Mouse (Mus musculus): ENCODE results near the gene Rgs16. TPM values are rescaled to one million over a fixed set of nuclear protein-coding genes. Genes with fewer than 3 reads are reported as not detected.

The Rgs16 gene
- total RNA-seq, 2 experiments from 2014 or later = 4.9 to 5.9 TPM

DNA sequence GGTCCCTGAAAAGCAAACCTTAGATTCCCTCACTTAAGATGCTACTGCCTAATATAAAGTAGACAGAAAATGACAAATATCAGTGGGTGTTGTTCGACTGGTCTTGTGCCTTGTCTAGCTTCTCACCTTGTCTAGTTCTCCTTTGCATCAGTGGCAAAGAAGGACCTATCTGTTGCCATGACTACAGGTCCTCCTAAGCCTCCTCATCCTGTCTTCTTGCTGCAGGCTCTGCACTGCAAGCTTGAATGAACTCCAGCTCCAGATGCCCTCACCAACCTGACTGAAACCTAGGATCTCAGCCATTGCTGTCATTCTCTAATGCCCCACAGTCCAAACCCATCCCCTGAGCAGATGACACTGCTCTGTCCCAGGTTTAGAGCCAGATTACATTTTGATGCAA, 22.2 kb upstream of the Rgs16 start:
- DNase-seq (ENCODE audit: extremely low spot score in 1 of 2, low spot score in 1 of 2) = no peak

- DNase-seq (ENCODE audit: extremely low spot score in 1 of 2, low spot score in 1 of 2) = no peak
These were observed 19.2 kb upstream of the Rgs16 start for GRCm38 (mm10) chr1:153720935-153721334.

GRCm38 (mm10) chr1:153721565-153722310, 18.4 kb upstream of the Rgs16 start:
- DNase-seq (ENCODE audit: extremely low spot score in 1 of 2, low spot score in 1 of 2) = no peak

GRCm38 (mm10) chr1:153723426-153723825, 16.7 kb upstream of the Rgs16 start:
- no peak for DNase-seq (ENCODE audit: extremely low spot score in 1 of 2, low spot score in 1 of 2)

- DNase-seq (ENCODE audit: extremely low spot score in 1 of 2, low spot score in 1 of 2) = no peak
These were observed 13.5 kb upstream of the Rgs16 start for GRCm38 (mm10) chr1:153726636-153727035.

GRCm38 (mm10) chr1:153729806-153730205, 10.3 kb upstream of the Rgs16 start:
- no peak for DNase-seq (ENCODE audit: extremely low spot score in 1 of 2, low spot score in 1 of 2)

GRCm38 (mm10) chr1:153730671-153731070, 9.5 kb upstream of the Rgs16 start:
- no peak for DNase-seq (ENCODE audit: extremely low spot score in 1 of 2, low spot score in 1 of 2)

- DNase-seq (ENCODE audit: extremely low spot score in 1 of 2, low spot score in 1 of 2) = no peak
These were observed 7.0 kb upstream of the Rgs16 start for GRCm38 (mm10) chr1:153733181-153733580.

DNA sequence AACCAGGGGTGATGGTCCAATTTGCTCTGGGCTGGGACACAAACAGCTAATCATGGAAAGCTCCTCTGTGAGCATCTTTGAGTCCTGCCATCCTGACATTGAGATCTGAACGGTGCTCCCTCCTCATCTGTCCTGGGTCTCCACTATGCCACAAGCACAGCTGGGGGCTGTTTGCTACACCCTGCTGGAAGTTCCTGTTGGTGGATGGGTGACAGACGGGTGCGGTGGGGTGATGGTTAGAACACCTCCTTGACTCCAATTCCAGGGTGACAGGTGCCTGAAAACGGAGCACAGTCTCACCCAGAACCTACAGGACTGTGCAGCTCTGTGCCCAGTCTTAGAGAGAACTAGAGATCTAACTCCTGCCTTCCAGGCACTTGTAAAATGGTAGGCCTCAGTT, 5.3 kb upstream of the Rgs16 start:
- DNase-seq (ENCODE audit: extremely low spot score in 1 of 2, low spot score in 1 of 2) = no peak

GRCm38 (mm10) chr1:153736096-153736495, 4.1 kb upstream of the Rgs16 start:
- no peak for DNase-seq (ENCODE audit: extremely low spot score in 1 of 2, low spot score in 1 of 2)

GRCm38 (mm10) chr1:153737101-153738085, 2.8 kb upstream of the Rgs16 start:
- DNase-seq (ENCODE audit: extremely low spot score in 1 of 2, low spot score in 1 of 2) = no peak

DNA sequence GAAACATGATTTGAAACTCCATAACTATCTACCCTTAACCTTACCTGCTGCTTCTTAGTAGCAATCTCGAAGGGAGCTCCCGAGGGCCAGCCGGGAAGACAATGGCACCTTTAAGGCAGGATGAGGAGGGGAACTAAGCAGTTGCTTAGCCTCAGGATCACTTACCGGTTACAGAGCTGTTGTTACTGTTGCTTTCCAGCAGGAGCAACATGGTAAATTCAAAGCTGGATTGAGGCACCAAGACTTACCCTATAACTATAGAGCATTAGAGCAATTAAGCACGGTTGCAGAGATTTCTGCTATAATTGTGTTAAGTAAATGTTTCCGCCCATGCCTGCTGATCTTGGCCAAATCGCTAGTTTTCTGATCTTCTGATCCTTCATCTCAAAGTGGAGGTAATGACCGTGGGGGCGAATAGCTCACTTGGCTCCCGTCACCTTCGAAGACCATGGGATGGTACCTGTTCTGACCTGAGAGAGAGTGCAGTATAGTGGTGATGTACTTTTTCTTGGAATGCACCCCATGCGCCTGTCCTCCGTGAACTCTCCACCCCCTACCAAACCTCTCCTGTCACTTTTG, 623 bp upstream of the Rgs16 start:
- no peak for DNase-seq (ENCODE audit: extremely low spot score in 1 of 2, low spot score in 1 of 2)

- no peak for DNase-seq (ENCODE audit: extremely low spot score in 1 of 2, low spot score in 1 of 2)
These were observed 739 bp downstream of the Rgs16 start for GRCm38 (mm10) chr1:153740775-153741400.

GRCm38 (mm10) chr1:153741551-153742316, 1.6 kb downstream of the Rgs16 start:
- no peak for DNase-seq (ENCODE audit: extremely low spot score in 1 of 2, low spot score in 1 of 2)

GRCm38 (mm10) chr1:153742374-153743155, 2.4 kb downstream of the Rgs16 start:
- peak; percentile 79 to 92 for DNase-seq (ENCODE audit: extremely low spot score in 1 of 2, low spot score in 1 of 2)

DNA sequence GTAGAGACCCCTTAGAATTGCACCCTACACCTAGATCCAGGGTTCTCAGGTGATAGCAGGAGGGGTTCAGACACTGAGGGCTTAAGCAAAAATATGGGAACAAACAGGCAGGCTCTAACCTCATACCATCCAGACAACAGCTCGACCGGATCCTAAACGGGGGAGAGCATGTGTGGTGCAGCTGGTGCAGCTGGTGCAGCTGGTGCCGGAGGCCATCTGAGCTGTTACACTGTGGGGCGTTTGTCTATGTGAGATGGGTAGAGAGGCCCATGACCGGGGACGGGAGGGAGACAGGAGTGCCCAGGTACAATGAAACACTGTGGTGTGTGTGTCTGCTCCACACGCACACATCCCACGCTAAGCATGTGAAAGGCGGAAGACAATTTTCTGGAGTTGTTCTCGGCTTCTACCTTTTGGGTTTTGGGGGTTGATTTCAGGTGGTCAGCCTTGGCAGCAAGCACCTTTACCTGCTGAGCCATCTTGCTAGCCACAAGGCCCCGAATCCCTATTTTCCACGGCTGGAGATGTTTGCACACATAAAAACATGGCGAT, 6.0 kb downstream of the Rgs16 start:
- no peak for DNase-seq (ENCODE audit: extremely low spot score in 1 of 2, low spot score in 1 of 2)

GRCm38 (mm10) chr1:153746728-153747127, 6.6 kb downstream of the Rgs16 start:
- DNase-seq (ENCODE audit: extremely low spot score in 1 of 2, low spot score in 1 of 2) = peak; percentile 58 to 79

- no peak for DNase-seq (ENCODE audit: extremely low spot score in 1 of 2, low spot score in 1 of 2)
These were observed 7.8 kb downstream of the Rgs16 start for GRCm38 (mm10) chr1:153747861-153748530.

All from layer of hippocampus, postnatal 25 days (tissue).